Mouse (Mus musculus) hindbrain, embryonic 13.5 days (tissue): ENCODE results near the gene Ankrd9. TPM values are rescaled to one million over a fixed set of nuclear protein-coding genes. Genes with fewer than 3 reads are reported as not detected.

Source experiments
- ATAC-seq: fragments of 200-750 bp; cut with Nextera tagmentation; 2 replicates; pipeline ENCODE4 v1.8.0; 2017; ENCODE audit warnings: moderate TSS enrichment; ENCODE audit not compliant: low FRiP score
- H3K27ac ChIP-seq: fragments of 300-500 bp; sonication (generic); 2 replicates; pipeline ENCODE4 v1.5.1; 2015; ENCODE audit warnings: inconsistent platforms, mild to moderate bottlenecking, moderate library complexity
- H3K27me3 ChIP-seq: fragments of 300-500 bp; sonication (generic); 2 replicates; pipeline ENCODE4 v1.6.1; 2015; ENCODE audit warnings: mild to moderate bottlenecking, inconsistent platforms
- H3K36me3 ChIP-seq: fragments of 300-500 bp; sonication (generic); 2 replicates; pipeline ENCODE4 v1.6.1; 2015; ENCODE audit warnings: mild to moderate bottlenecking, inconsistent platforms
- H3K4me1 ChIP-seq: fragments of 300-500 bp; sonication (generic); replicated peaks from 2 replicates; pipeline ENCODE4 v1.6.1; 2015; ENCODE audit warnings: inconsistent platforms
- H3K4me2 ChIP-seq: fragments of 300-500 bp; sonication (generic); 2 replicates; pipeline ENCODE4 v1.6.1; 2015; ENCODE audit warnings: inconsistent platforms, mild to moderate bottlenecking, moderate library complexity
- H3K4me3 ChIP-seq: fragments of 300-500 bp; sonication (generic); 2 replicates; pipeline ENCODE4 v1.5.1; 2015; ENCODE audit warnings: mild to moderate bottlenecking, inconsistent platforms
- H3K9ac ChIP-seq: fragments of 300-500 bp; sonication (generic); 2 replicates; pipeline ENCODE4 v1.6.1; 2015; ENCODE audit warnings: mild to moderate bottlenecking, inconsistent platforms
- H3K9me3 ChIP-seq: fragments of 300-500 bp; sonication (generic); 2 replicates; pipeline ENCODE4 v1.6.1; 2016; ENCODE audit warnings: inconsistent platforms
- WGBS: fragments of 180-500 bp; shearing (Covaris S2); methylation state at CpG from one replicate; pipeline ENCODE4 v1.1.7; 2015; 5-methylcytosine and 5-hydroxymethylcytosine counted together
- polyA plus RNA-seq: library from polyadenylated mRNA; unstranded; fragments of >200 nt; fragmentation: Nextera tagmentation; extraction: Ambion mirVana; gene quantifications from 2 replicates; pipeline ENCODE4 v1.2.1, GENCODE M21; 2015

Ankrd9 gene
- polyA plus RNA-seq, 1 experiment from 2014 or later, result 6.8 TPM

DNA sequence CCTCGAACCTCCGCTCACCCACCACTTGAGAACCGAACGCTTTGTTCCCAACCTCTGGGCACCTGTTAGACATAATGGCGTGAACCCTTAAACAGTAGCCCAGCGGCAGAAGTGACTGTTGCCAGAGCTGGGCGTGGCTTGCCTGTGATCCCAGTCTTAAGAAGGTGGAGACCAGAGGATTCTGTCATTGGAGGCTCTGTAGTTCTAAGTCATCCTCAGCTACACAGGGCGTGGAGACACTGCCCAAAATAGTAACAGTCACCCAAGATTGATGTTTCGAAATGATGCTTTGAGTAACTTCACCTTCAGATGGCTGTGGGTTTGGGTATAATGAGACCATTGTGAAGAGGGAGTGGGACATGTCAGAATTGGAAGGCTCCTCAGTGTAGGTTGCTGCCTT is 25.3 kb upstream of the Ankrd9 start:
- WGBS, result 81% methylated on average over 9 of the region's 9 CpGs
- no peak for ATAC-seq
- no peak overlapping the region for H3K4me3 ChIP-seq
- H3K4me2 ChIP-seq, result no peak overlapping the region
- peaks cover 27% of the 10 kb centered on the region for H3K4me1 ChIP-seq
- no peaks in the 10 kb centered on the region for H3K9me3 ChIP-seq
- no peaks in the 10 kb centered on the region for H3K36me3 ChIP-seq
- no peak overlapping the region for H3K9ac ChIP-seq
- H3K27me3 ChIP-seq, result no peaks in the 10 kb centered on the region
- no peak overlapping the region for H3K27ac ChIP-seq

DNA sequence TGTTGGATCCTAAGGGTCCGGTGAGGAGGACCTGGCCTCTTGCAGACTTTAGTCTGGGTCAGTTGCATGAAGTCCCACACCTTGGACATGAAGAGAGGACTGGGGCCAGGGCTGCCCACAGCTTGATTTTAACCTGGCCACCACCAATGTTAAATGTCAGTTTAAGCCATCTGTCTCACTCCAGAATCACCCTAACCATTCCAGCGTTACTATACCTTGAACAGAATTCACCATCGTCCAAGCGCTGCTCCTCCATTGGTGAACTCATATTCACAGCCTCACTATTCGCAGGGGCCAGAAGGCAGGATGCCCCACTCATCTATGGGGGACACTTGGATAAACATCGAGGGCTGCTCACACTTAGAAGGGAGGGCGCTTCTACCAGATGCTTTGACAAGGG is 22.1 kb upstream of the Ankrd9 start:
- no peak for ATAC-seq
- WGBS, result 98% methylated on average over 7 of the region's 7 CpGs

DNA sequence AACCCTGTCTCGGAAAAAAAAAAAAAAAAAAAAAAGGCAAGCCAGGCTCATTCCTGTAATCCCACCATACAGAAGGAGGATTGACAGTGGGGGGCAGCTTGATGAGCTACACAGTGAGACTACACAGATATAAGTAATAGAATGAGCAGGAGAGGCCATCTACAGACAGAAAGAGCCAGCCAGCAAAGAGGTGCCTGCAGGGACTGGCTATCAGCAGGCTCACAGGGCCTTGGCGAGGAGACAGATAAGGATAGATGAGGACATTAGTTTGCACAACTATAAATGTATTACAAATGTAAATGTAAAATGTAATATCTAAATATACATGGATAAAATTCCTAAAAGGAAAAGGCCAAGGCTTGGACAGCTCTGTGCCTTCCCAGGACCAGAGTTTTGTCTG is 21.0 kb upstream of the Ankrd9 start:
- Histone ChIP-seq H3K4me2 (no peak overlapping the region), H3K27ac (no peak overlapping the region), H3K9ac (no peak overlapping the region), H3K4me3 (no peak overlapping the region), H3K4me1 (no peaks in the 10 kb centered on the region), H3K36me3 (no peaks in the 10 kb centered on the region), H3K9me3 (no peaks in the 10 kb centered on the region), H3K27me3 (no peaks in the 10 kb centered on the region)
- WGBS, result 82% methylated on average over 2 of the region's 2 CpGs
- ATAC-seq, result no peak

More for the DNA sequence above, 22.1 kb upstream of the Ankrd9 start:
- Histone ChIP-seq H3K9me3 (no peaks in the 10 kb centered on the region), H3K4me2 (no peak overlapping the region), H3K27me3 (no peaks in the 10 kb centered on the region), H3K36me3 (no peaks in the 10 kb centered on the region), H3K27ac (no peak overlapping the region), H3K4me1 (0 out of 2 replicates have a peak, but pooled peaks cover 2% of the 10 kb centered on the region), H3K4me3 (no peak overlapping the region), H3K9ac (no peak overlapping the region)

DNA sequence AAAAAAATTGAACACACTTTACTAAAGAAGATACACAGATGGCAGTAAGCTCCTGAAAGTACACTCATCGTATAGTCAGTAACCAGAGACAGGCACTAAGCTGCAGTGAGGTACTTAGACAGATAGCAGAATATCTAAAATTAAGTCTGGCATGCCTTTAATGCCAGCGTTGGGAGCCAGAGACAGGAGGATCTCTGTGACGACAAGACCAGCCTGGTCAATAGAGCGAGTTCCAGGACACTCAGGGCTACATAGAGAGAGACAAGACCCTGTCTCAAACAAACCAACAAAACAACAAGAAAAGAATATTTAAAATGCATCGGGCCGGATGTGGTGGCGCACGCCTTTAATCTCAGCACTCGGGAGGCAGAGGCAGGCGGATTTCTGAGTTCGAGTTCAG is 19.3 kb upstream of the Ankrd9 start:
- WGBS, result 96% methylated on average over 11 of the region's 11 CpGs
- Histone ChIP-seq H3K36me3 (no peaks in the 10 kb centered on the region), H3K27me3 (no peaks in the 10 kb centered on the region), H3K4me3 (no peak overlapping the region), H3K4me1 (0 out of 2 replicates have a peak, but pooled peaks cover 3% of the 10 kb centered on the region), H3K27ac (no peak overlapping the region), H3K9me3 (no peaks in the 10 kb centered on the region), H3K9ac (no peak overlapping the region), H3K4me2 (no peak overlapping the region)
- no peak for ATAC-seq

DNA sequence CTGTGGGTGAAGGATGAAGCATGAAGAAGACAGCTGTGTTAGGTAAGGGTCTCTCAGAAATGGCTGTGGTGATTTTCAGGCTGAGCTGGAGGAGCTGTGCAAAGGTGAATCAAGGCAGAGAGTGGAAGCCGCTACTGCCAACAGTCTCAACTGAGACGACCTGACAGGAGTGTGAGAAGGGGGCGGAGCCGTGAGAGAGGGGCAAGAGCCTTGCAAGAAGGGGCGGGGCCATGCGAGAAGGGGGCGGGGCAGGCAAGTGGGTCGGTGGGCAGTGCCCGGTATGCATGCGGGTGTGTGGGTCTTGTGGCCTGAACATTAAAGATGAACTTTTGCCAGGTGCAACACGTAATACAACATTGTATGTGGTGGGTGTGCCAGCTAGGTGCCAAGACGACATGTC is 15.8 kb upstream of the Ankrd9 start:
- no peak overlapping the region for H3K4me3 ChIP-seq
- no peak overlapping the region for H3K4me2 ChIP-seq
- WGBS, result 32% methylated on average over 12 of the region's 12 CpGs
- peaks cover 22% of the 10 kb centered on the region for H3K4me1 ChIP-seq
- H3K36me3 ChIP-seq, result no peaks in the 10 kb centered on the region
- H3K9me3 ChIP-seq, result no peaks in the 10 kb centered on the region
- H3K27me3 ChIP-seq, result no peaks in the 10 kb centered on the region
- ATAC-seq, result no peak
- H3K9ac ChIP-seq, result no peak overlapping the region
- H3K27ac ChIP-seq, result no peak overlapping the region

DNA sequence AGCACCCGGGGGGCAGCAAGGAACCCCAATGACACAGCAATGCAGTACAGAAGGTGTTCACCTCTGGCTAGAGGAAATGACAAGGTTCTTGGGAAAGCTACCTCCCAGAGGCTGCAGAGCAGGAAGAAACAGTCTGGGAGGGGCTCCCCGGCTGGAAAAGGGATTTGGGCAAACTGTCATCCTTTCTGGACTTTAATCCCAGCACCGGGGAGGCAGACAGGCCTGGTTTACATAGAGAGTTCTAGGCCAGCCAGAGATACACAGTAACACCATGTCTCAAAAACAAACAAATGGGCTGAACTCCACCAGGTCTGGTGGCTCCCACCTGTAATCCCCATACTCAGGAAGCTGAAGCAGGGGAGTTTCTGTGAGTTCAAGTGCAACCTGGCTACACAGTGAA is 14.4 kb upstream of the Ankrd9 start:
- no peak for ATAC-seq
- WGBS, result 95% methylated on average over 3 of the region's 3 CpGs

DNA sequence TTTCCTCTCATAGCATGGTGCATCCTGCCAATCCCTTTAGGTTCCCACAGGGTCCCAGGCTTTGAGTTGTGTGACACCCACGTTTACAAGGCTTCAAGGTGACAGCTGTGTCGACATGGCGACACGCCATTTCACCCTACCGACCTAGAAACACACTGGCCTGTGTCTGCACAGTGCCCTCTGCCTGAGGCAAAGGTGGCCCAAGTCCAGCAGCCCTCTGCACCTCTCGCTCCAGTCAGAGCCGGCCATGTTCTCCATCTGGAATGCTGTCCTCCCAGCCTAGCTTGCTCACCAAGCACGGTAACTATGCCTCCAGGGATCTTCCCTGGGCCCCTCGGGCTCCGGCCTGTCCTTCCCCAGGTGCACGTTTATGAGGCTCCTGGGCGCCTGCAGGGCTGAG is 13.9 kb upstream of the Ankrd9 start:
- WGBS, result 81% methylated on average over 12 of the region's 12 CpGs
- Histone ChIP-seq H3K27me3 (no peaks in the 10 kb centered on the region), H3K4me1 (peaks cover 22% of the 10 kb centered on the region), H3K9me3 (no peaks in the 10 kb centered on the region), H3K4me2 (peak overlapping the region; percentile 60), H3K27ac (peak overlapping the region; percentile 4; the same call in 1 of the 2 replicates), H3K4me3 (peak overlapping the region; percentile 48; the same call in 1 of the 2 replicates), H3K36me3 (no peaks in the 10 kb centered on the region), H3K9ac (no peak overlapping the region)
- ATAC-seq, result no peak

More for the DNA sequence above, 14.4 kb upstream of the Ankrd9 start:
- Histone ChIP-seq H3K27ac (0 out of 2 replicates have a peak overlapping the region, but pooled peaks have one; percentile 4), H3K9ac (no peak overlapping the region), H3K36me3 (no peaks in the 10 kb centered on the region), H3K4me1 (peaks cover 22% of the 10 kb centered on the region), H3K9me3 (no peaks in the 10 kb centered on the region), H3K4me2 (no peak overlapping the region), H3K4me3 (no peak overlapping the region), H3K27me3 (no peaks in the 10 kb centered on the region)

DNA sequence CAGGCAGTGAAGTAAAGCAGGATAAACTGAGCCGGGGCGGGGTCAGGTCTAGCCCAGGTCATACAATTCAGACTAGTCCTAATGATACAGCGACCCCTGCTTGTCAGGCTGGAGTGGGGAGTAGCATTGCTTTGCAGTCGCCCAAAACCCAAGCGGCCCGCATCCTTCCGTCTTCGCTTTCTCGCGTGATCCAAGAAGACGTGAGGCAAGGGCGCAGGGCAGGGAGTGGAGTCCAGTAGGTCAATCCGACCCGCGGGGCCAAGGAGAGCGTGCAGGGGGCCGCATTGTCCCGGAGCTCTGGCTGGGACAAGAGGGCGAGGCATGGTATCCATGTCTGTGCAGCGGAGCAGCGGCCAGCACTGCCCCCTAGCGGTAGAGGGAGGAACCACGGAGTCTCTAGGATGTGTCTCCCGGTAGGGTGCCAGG is 13.3 kb upstream of the Ankrd9 start:
- peak; percentile 91 for ATAC-seq
- under 1% methylated on average over 24 of the region's 24 CpGs for WGBS
- Histone ChIP-seq H3K9me3 (no peaks in the 10 kb centered on the region), H3K4me1 (peaks cover 22% of the 10 kb centered on the region), H3K9ac (peak overlapping the region; percentile 70), H3K4me2 (peak overlapping the region; percentile 60), H3K27me3 (no peaks in the 10 kb centered on the region), H3K36me3 (no peaks in the 10 kb centered on the region), H3K27ac (peak overlapping the region; percentile 60), H3K4me3 (peak overlapping the region; percentile 48)

DNA sequence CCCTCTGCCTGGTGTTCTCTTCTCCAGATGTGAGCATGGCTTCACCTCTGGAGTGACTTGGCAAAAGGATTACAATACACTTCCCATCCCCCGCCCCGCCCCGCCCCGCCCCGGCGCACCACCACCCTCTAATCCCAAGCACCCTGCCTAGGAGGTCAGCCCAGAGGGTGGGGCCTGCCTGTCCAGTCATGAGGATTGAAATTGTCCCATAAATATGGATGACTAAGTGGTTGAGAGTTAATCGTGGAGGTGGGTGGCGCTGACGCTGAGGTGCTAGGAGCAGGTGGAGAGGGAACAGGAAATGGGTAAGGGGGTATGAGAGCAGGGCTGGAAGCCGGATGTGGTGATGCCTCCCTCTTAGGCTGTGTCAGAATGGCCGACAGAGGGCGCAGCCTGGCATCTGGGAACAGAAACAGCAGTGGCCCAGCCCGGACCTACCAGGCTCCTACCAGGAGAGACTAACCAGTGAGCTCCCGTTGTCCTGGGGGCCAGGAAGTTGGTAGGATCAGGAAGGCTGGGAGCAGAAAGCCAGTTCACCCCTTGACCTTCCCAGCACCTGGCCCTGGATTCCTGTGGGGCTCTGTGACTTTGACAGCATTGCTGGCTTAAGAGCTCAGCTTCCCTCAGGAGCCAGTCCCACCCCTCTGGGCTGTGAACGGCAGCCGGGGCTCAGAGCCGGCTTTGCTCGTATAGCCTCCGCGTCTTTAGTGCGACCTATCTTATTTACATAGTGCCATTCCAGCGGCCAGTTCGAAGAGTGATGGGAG is 12.7 kb upstream of the Ankrd9 start:
- 2% methylated on average over 23 of the region's 23 CpGs for WGBS
- Histone ChIP-seq H3K9ac (peak overlapping the region; percentile 70), H3K4me2 (peak overlapping the region; percentile 60), H3K27ac (peak overlapping the region; percentile 60), H3K4me1 (peaks cover 22% of the 10 kb centered on the region), H3K27me3 (no peaks in the 10 kb centered on the region), H3K36me3 (no peaks in the 10 kb centered on the region), H3K4me3 (peak overlapping the region; percentile 48), H3K9me3 (no peaks in the 10 kb centered on the region)
- peak; percentile 91 for ATAC-seq

DNA sequence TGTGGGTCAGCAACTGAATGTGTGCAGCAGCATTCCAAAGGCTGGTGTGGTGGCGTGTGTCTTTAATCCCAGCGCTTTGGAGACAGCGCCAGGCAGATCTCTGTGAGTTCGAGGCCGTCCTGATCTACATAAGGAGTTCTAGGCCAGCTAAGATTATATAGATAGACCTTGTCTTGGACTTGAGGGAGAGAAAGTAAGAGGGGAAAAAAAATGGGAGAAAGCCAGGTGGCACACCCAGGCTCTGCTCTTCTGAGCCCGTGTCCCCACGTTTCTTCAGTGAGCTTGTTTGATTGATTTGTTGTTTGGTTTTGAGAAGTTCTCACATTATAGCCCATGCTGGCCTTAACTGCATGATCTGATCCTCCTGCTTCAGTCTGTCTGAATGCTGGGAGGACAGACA is 11.7 kb upstream of the Ankrd9 start:
- WGBS, result 92% methylated on average over 7 of the region's 7 CpGs
- Histone ChIP-seq H3K9me3 (no peaks in the 10 kb centered on the region), H3K4me3 (no peak overlapping the region), H3K9ac (no peak overlapping the region), H3K27ac (no peak overlapping the region), H3K4me2 (no peak overlapping the region), H3K36me3 (no peaks in the 10 kb centered on the region), H3K4me1 (peaks cover 22% of the 10 kb centered on the region), H3K27me3 (no peaks in the 10 kb centered on the region)
- no peak for ATAC-seq

DNA sequence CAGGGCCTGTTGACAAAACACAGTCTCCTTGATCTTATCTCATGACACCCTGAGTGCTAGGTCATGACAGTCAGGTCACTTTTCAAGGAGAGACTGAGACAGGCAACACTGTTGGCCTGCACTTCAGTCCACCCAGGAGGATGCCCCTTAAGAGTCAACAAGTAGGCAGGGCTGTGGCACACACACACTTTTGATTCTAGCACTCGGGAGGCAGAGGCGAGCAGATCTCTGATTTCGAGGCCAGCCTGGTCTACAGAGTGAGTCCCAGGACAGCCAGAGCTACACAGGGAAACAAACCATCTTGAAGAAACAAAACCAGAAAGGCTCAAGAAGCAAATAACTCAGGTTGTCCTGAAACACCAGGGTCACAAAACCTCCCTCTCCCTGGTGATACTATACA is 10.6 kb upstream of the Ankrd9 start:
- WGBS, result 98% methylated on average over 3 of the region's 3 CpGs
- Histone ChIP-seq H3K36me3 (no peaks in the 10 kb centered on the region), H3K27ac (no peak overlapping the region), H3K9me3 (no peaks in the 10 kb centered on the region), H3K9ac (no peak overlapping the region), H3K27me3 (no peaks in the 10 kb centered on the region), H3K4me2 (no peak overlapping the region), H3K4me1 (peaks cover 21% of the 10 kb centered on the region), H3K4me3 (no peak overlapping the region)
- no peak for ATAC-seq

DNA sequence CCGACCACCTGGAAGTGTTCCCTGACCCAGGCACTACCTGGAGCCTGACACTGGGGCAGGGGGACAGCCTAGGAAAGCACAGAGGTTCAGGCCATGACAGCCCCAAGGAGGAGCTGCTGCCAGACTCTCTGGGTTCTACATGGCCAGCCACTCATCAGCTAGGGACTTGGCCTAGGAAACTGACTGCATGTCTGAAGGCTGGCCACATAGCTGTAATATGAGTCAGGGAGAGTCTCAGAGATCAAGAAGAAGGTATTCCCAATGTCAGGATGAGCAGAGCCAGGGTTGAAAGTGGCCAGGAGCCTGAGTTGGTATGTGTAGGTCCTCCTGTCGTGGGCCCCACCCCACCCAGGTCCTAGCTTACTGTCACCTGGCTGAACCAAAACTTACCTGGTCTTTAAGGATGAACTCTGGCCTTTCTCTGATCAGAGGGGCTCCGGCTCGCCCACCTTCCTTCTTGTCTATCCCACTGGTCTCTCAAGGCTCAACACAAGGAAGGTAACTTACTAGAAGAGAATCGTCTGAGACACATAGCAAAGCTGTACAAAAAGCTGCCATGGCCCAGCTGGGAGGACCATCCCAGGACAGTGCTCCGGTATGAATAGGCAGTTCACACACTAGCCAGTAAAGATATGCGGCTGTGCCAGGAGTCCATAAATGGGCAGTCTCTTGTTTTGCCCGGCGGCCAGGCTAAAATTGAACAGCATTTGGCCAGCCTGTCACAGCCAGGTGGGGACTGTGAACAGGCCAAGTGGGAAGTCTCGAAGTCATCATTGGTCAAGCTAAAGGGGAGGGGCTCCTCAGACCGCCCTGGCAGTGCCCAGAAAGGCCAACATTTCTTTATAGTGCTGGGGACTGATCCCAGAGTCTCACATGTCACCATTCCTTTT is 7.9 kb upstream of the Ankrd9 start:
- H3K4me3 ChIP-seq, result no peak overlapping the region
- H3K9ac ChIP-seq, result 0 out of 2 replicates have a peak overlapping the region, but pooled peaks have one; percentile 6
- no peak overlapping the region for H3K27ac ChIP-seq
- H3K9me3 ChIP-seq, result no peaks in the 10 kb centered on the region
- ATAC-seq, result no peak
- WGBS, result 82% methylated on average over 11 of the region's 11 CpGs
- no peak overlapping the region for H3K4me2 ChIP-seq
- H3K27me3 ChIP-seq, result no peaks in the 10 kb centered on the region
- peaks cover 6% of the 10 kb centered on the region for H3K4me1 ChIP-seq
- no peaks in the 10 kb centered on the region for H3K36me3 ChIP-seq
